Mouse (Mus musculus) stomach, embryonic 14.5 days (tissue): ENCODE measurements around the gene Fam81b. TPM values are rescaled to one million over a fixed set of nuclear protein-coding genes. Genes with fewer than 3 reads are reported as not detected.

Experiments used
- ATAC-seq: fragments of 200-750 bp; cut with Nextera tagmentation; 2 replicates; pipeline ENCODE4 v1.8.0; 2017; ENCODE audit warnings: low read depth, moderate TSS enrichment; ENCODE audit not compliant: insufficient number of reproducible peaks, insufficient read depth, low FRiP score
- H3K27ac ChIP-seq: fragments of 300-500 bp; sonication (generic); 2 replicates; pipeline ENCODE4 v1.5.1; 2014; ENCODE audit warnings: mild to moderate bottlenecking, low read length, moderate library complexity, mixed read lengths
- H3K27me3 ChIP-seq: fragments of 300-500 bp; sonication (generic); 2 replicates; pipeline ENCODE4 v1.6.1; 2014; ENCODE audit warnings: low read length, control low read depth, mixed read lengths; ENCODE audit not compliant: control insufficient read depth, insufficient read depth
- H3K36me3 ChIP-seq: fragments of 300-500 bp; sonication (generic); 2 replicates; pipeline ENCODE4 v1.6.1; 2014; ENCODE audit warnings: mild to moderate bottlenecking, control low read depth, low read length, moderate library complexity, mixed read lengths; ENCODE audit not compliant: control insufficient read depth, insufficient read depth
- H3K4me1 ChIP-seq: fragments of 300-500 bp; sonication (generic); 2 replicates; pipeline ENCODE4 v1.6.1; 2014; ENCODE audit warnings: low read length, control low read depth, mixed read lengths; ENCODE audit not compliant: control insufficient read depth, insufficient read depth
- H3K4me2 ChIP-seq: fragments of 300-500 bp; sonication (generic); replicated peaks from 2 replicates; pipeline ENCODE4 v1.6.1; 2014; ENCODE audit warnings: low read depth, low read length, control low read depth
- H3K4me3 ChIP-seq: fragments of 300-500 bp; sonication (generic); 2 replicates; pipeline ENCODE4 v1.5.1; 2014; ENCODE audit warnings: low read depth, low read length, control low read depth
- H3K9ac ChIP-seq: fragments of 300-500 bp; sonication (generic); replicated peaks from 2 replicates; pipeline ENCODE4 v1.6.1; 2014; ENCODE audit warnings: low read depth, mild to moderate bottlenecking, control low read depth, low read length, moderate library complexity, mixed read lengths
- H3K9me3 ChIP-seq: fragments of 300-500 bp; sonication (generic); 2 replicates; pipeline ENCODE4 v1.6.1; 2016; ENCODE audit warnings: low read depth, low read length, control low read depth; ENCODE audit not compliant: control insufficient read depth
- WGBS: fragments of 180-500 bp; shearing (Covaris S2); extraction: QIAGEN DNeasy Blood & Tissue Kit; methylation state at CpG from one replicate; pipeline ENCODE4 v1.1.7; 2014; 5-methylcytosine and 5-hydroxymethylcytosine counted together
- microRNA-seq: library from miRNA; unstranded; fragments of <30 nt; microRNA quantifications from one replicate; pipeline ENCODE4, GENCODE M21; 2016
- polyA plus RNA-seq: library from polyadenylated mRNA; unstranded; fragments of >200 nt; fragmentation: Nextera tagmentation; extraction: Ambion mirVana; gene quantifications from 2 replicates; pipeline ENCODE4 v1.2.1, GENCODE M21; 2014

The Fam81b gene
- polyA plus RNA-seq, 1 experiment from 2014 or later, result 0.14 TPM

GRCm38 (mm10) chr13:76178700-76179099 is 126.2 kb downstream of the Fam81b start:
- Histone ChIP-seq H3K27ac (no peak overlapping the region), H3K4me2 (no peak overlapping the region), H3K4me3 (no peak overlapping the region), H3K36me3 (peaks cover 23% of the 10 kb centered on the region), H3K9ac (no peak overlapping the region), H3K9me3 (peaks cover 4% of the 10 kb centered on the region; the same call in 1 of the 2 replicates), H3K27me3 (no peaks in the 10 kb centered on the region), H3K4me1 (no peaks in the 10 kb centered on the region)
- ATAC-seq, result no peak
- 93% methylated on average over 5 of the region's 5 CpGs for WGBS

DNA sequence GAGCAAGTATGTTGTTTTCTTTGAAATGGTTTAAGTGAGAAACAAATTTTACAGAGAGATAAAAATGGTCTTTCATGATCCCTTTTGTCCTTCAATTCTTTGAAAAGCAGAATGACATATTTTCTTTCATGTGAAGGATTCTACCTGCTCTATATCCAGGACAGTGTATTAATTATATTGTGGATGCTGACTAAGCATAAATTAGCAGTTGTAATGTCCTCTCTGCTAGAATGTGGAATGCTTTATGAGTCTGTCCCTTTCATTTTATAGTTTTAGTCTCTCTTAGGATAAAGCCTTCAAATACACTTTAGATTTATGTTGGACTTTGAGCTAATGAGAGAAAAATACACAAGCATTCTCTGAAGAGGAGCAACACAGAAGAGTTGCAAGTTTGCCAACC is 130.6 kb downstream of the Fam81b start:
- Histone ChIP-seq H3K27ac (no peak overlapping the region), H3K36me3 (peaks cover 18% of the 10 kb centered on the region), H3K4me1 (no peaks in the 10 kb centered on the region), H3K27me3 (no peaks in the 10 kb centered on the region), H3K4me2 (no peak overlapping the region), H3K9ac (no peak overlapping the region), H3K4me3 (no peak overlapping the region), H3K9me3 (peaks cover 4% of the 10 kb centered on the region; the same call in 1 of the 2 replicates)
- ATAC-seq, result no peak

- no peak overlapping the region for H3K27ac ChIP-seq
- H3K9ac ChIP-seq, result no peak overlapping the region
- no peak for ATAC-seq
- no peaks in the 10 kb centered on the region for H3K9me3 ChIP-seq
- no peaks in the 10 kb centered on the region for H3K27me3 ChIP-seq
- H3K4me3 ChIP-seq, result no peak overlapping the region
- no peak overlapping the region for H3K4me2 ChIP-seq
- WGBS, result 75% methylated on average over 2 of the region's 2 CpGs
- H3K4me1 ChIP-seq, result no peaks in the 10 kb centered on the region
- peaks cover 14% of the 10 kb centered on the region for H3K36me3 ChIP-seq
These were observed 144.3 kb downstream of the Fam81b start for GRCm38 (mm10) chr13:76160587-76160986.

DNA sequence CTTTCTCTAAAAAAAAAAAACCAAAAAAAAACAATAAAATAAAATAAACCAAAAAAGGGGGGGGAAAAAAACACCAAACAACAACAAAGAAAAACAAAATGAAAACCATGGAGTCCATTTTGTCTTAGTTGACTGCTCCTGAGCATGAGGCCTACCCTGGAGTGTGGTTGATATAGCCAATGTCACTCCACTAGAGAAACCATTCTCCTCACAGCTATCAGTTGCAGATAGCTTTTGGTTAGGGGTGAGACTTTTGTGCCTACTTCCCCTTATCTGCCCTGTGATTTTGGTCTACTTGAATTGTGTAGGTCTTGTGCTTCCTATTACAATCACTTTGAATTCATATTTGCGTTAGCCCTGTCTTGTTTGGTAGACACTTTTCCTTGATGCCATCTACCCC is 147.4 kb downstream of the Fam81b start:
- H3K27me3 ChIP-seq, result no peaks in the 10 kb centered on the region
- no peaks in the 10 kb centered on the region for H3K4me1 ChIP-seq
- no peak overlapping the region for H3K4me2 ChIP-seq
- H3K36me3 ChIP-seq, result peaks cover 19% of the 10 kb centered on the region
- H3K9ac ChIP-seq, result no peak overlapping the region
- H3K9me3 ChIP-seq, result no peaks in the 10 kb centered on the region
- H3K27ac ChIP-seq, result no peak overlapping the region
- 94% methylated on average over 1 of the region's 1 CpGs for WGBS
- ATAC-seq, result no peak
- no peak overlapping the region for H3K4me3 ChIP-seq

GRCm38 (mm10) chr13:76157099-76157498 is 147.8 kb downstream of the Fam81b start:
- no peaks in the 10 kb centered on the region for H3K4me1 ChIP-seq
- peaks cover 18% of the 10 kb centered on the region for H3K36me3 ChIP-seq
- no peak overlapping the region for H3K4me3 ChIP-seq
- 75% methylated on average over 3 of the region's 3 CpGs for WGBS
- no peak overlapping the region for H3K27ac ChIP-seq
- no peaks in the 10 kb centered on the region for H3K27me3 ChIP-seq
- H3K9me3 ChIP-seq, result no peaks in the 10 kb centered on the region
- H3K4me2 ChIP-seq, result no peak overlapping the region
- no peak overlapping the region for H3K9ac ChIP-seq
- no peak for ATAC-seq

Small RNAs within 50 kb of the gene (microRNA-seq; reads per million reads assigned to microRNA genes)
- gene Gm24025, result not detected

Other genes starting within 250 kb of the Fam81b start
- gene Gpr150, start 248.1 kb downstream of the Fam81b start, polyA plus RNA-seq, result 0.12 TPM in 1 of 2 replicates, not detected in the other
- 11.2 and 12.8 TPM in 2 replicates for gene Arsk, start 206.4 kb downstream of the Fam81b start, polyA plus RNA-seq
- 23.0 and 23.5 TPM in 2 replicates for gene Ttc37, start 206.3 kb downstream of the Fam81b start, polyA plus RNA-seq
- 1.8 and 2.0 TPM in 2 replicates for gene Mctp1, start 79.5 kb upstream of the Fam81b start, polyA plus RNA-seq